Mouse (Mus musculus): ENCODE results near the gene Dcdc2b. TPM values are rescaled to one million over a fixed set of nuclear protein-coding genes. Genes with fewer than 3 reads are reported as not detected.

The Dcdc2b gene
- polyA plus RNA-seq, 1 experiment = 1.8 TPM

GRCm38 (mm10) chr4:129610026-129610425 is 4.0 kb downstream of the Dcdc2b start:
- H3K4me1 ChIP-seq (ENCODE audit: control insufficient read depth, insufficient read depth, low read length) = peaks cover 2% of the 10 kb centered on the region; the same call in 1 of the 2 replicates
- H3K4me3 ChIP-seq (ENCODE audit: insufficient read depth, low read length) = no peak overlapping the region
- no peak for TF ChIP-seq POLR2A (IDR thresholded peaks at IDR 0.05; ENCODE audit: borderline replicate concordance, low read depth, low read length)
- TF ChIP-seq CTCF (IDR thresholded peaks at IDR 0.05; ENCODE audit: low read depth, low read length) = no peak
- H3K27ac ChIP-seq (ENCODE audit: insufficient read depth, low read depth, low read length) = no peak overlapping the region

- Histone ChIP-seq H3K27ac (ENCODE audit: insufficient read depth, low read depth, low read length) (no peak overlapping the region), H3K4me1 (ENCODE audit: control insufficient read depth, insufficient read depth, low read length) (peaks cover 2% of the 10 kb centered on the region; the same call in 1 of the 2 replicates), H3K4me3 (ENCODE audit: insufficient read depth, low read length) (no peak overlapping the region)
- TF ChIP-seq CTCF (IDR thresholded peaks at IDR 0.05; ENCODE audit: low read depth, low read length) = no peak
- no peak for TF ChIP-seq POLR2A (IDR thresholded peaks at IDR 0.05; ENCODE audit: borderline replicate concordance, low read depth, low read length)
Measured at GRCm38 (mm10) chr4:129609139-129609631, 4.9 kb downstream of the Dcdc2b start.

GRCm38 (mm10) chr4:129608426-129609025 is 5.5 kb downstream of the Dcdc2b start:
- Histone ChIP-seq H3K4me3 (ENCODE audit: insufficient read depth, low read length) (no peak overlapping the region), H3K4me1 (ENCODE audit: control insufficient read depth, insufficient read depth, low read length) (peaks cover 2% of the 10 kb centered on the region; the same call in 1 of the 2 replicates), H3K27ac (ENCODE audit: insufficient read depth, low read depth, low read length) (no peak overlapping the region)
- no peak for TF ChIP-seq POLR2A (IDR thresholded peaks at IDR 0.05; ENCODE audit: borderline replicate concordance, low read depth, low read length)
- TF ChIP-seq CTCF (IDR thresholded peaks at IDR 0.05; ENCODE audit: low read depth, low read length) = peak; percentile 68

GRCm38 (mm10) chr4:129600233-129601158 is 13.6 kb downstream of the Dcdc2b start, which contains the start of the genes Eif3i and Tmem234:
Gene Eif3i, minus strand, starts transcription at chr4:129600648.
Gene Tmem234, plus strand, starts transcription at chr4:129600668.
- peak within 1 kb of the TSS; percentile 38; the same call in 1 of the 2 replicates for H3K27ac ChIP-seq (ENCODE audit: insufficient read depth, low read depth, low read length)
- H3K4me1 ChIP-seq (ENCODE audit: control insufficient read depth, insufficient read depth, low read length) = peaks cover 17% of the 10 kb centered on the region
- TF ChIP-seq POLR2A (IDR thresholded peaks at IDR 0.05; ENCODE audit: borderline replicate concordance, low read depth, low read length) (no peak), CTCF (IDR thresholded peaks at IDR 0.05; ENCODE audit: low read depth, low read length) (no peak)
- H3K4me3 ChIP-seq (ENCODE audit: insufficient read depth, low read length) = peak within 1 kb of the TSS; percentile 84

- Histone ChIP-seq H3K4me3 (ENCODE audit: insufficient read depth, low read length) (no peak overlapping the region), H3K27ac (ENCODE audit: insufficient read depth, low read depth, low read length) (no peak overlapping the region), H3K4me1 (ENCODE audit: control insufficient read depth, insufficient read depth, low read length) (peaks cover 6% of the 10 kb centered on the region)
- no peak for TF ChIP-seq POLR2A (IDR thresholded peaks at IDR 0.05; ENCODE audit: borderline replicate concordance, low read depth, low read length)
- no peak for TF ChIP-seq CTCF (IDR thresholded peaks at IDR 0.05; ENCODE audit: low read depth, low read length)
Measured at GRCm38 (mm10) chr4:129588865-129589264, 25.2 kb downstream of the Dcdc2b start.

GRCm38 (mm10) chr4:129586943-129587342 is 27.1 kb downstream of the Dcdc2b start:
- peaks cover 6% of the 10 kb centered on the region for H3K4me1 ChIP-seq (ENCODE audit: control insufficient read depth, insufficient read depth, low read length)
- TF ChIP-seq POLR2A (IDR thresholded peaks at IDR 0.05; ENCODE audit: borderline replicate concordance, low read depth, low read length) (no peak), CTCF (IDR thresholded peaks at IDR 0.05; ENCODE audit: low read depth, low read length) (no peak)
- H3K4me3 ChIP-seq (ENCODE audit: insufficient read depth, low read length) = no peak overlapping the region
- H3K27ac ChIP-seq (ENCODE audit: insufficient read depth, low read depth, low read length) = no peak overlapping the region

GRCm38 (mm10) chr4:129585773-129586172 is 28.3 kb downstream of the Dcdc2b start:
- H3K27ac ChIP-seq (ENCODE audit: insufficient read depth, low read depth, low read length) = no peak overlapping the region
- TF ChIP-seq POLR2A (IDR thresholded peaks at IDR 0.05; ENCODE audit: borderline replicate concordance, low read depth, low read length) (no peak), CTCF (IDR thresholded peaks at IDR 0.05; ENCODE audit: low read depth, low read length) (no peak)
- peaks cover 6% of the 10 kb centered on the region for H3K4me1 ChIP-seq (ENCODE audit: control insufficient read depth, insufficient read depth, low read length)
- no peak overlapping the region for H3K4me3 ChIP-seq (ENCODE audit: insufficient read depth, low read length)

GRCm38 (mm10) chr4:129584884-129585608 is 29.0 kb downstream of the Dcdc2b start:
- peaks cover 10% of the 10 kb centered on the region for H3K4me1 ChIP-seq (ENCODE audit: control insufficient read depth, insufficient read depth, low read length)
- peak overlapping the region; percentile 70 for H3K4me3 ChIP-seq (ENCODE audit: insufficient read depth, low read length)

GRCm38 (mm10) chr4:129584370-129584769 is 29.7 kb downstream of the Dcdc2b start:
- peaks cover 15% of the 10 kb centered on the region for H3K4me1 ChIP-seq (ENCODE audit: control insufficient read depth, insufficient read depth, low read length)
- H3K27ac ChIP-seq (ENCODE audit: insufficient read depth, low read depth, low read length) = peak overlapping the region; percentile 58
- peak overlapping the region; percentile 70; the same call in 1 of the 2 replicates for H3K4me3 ChIP-seq (ENCODE audit: insufficient read depth, low read length)
- no peak for TF ChIP-seq POLR2A (IDR thresholded peaks at IDR 0.05; ENCODE audit: borderline replicate concordance, low read depth, low read length)
- TF ChIP-seq CTCF (IDR thresholded peaks at IDR 0.05; ENCODE audit: low read depth, low read length) = no peak

More at GRCm38 (mm10) chr4:129584884-129585608, 29.0 kb downstream of the Dcdc2b start:
- peak overlapping the region; percentile 58 for H3K27ac ChIP-seq (ENCODE audit: insufficient read depth, low read depth, low read length)
- TF ChIP-seq POLR2A (IDR thresholded peaks at IDR 0.05; ENCODE audit: borderline replicate concordance, low read depth, low read length) (no peak), CTCF (IDR thresholded peaks at IDR 0.05; ENCODE audit: low read depth, low read length) (peak; percentile 85)

Data from bone marrow macrophage, adult 2 months (primary cell).